Mouse (Mus musculus) heart, postnatal 14 days (tissue): ENCODE results near the gene Ubr7. TPM values are rescaled to one million over a fixed set of nuclear protein-coding genes. Genes with fewer than 3 reads are reported as not detected.

Source experiments
- DNase-seq, 2 experiments: peaks; one replicate each; pipeline ENCODE4 v3.0.0; 2021 to 2022
- intact Hi-C: fragments of 180-260 bp; cut with DNase I; formaldehyde crosslinking; loops from one replicate; pipeline ENCODE4 v1.15.1; 2025
- long read RNA-seq, 2 experiments: library from polyadenylated mRNA; stranded (forward); transcript quantifications; one replicate each; pipeline ENCODE4 v2.0.0; 2021
- total RNA-seq, 2 experiments: library from RNA; stranded (reverse); gene quantifications; 2 replicates each; pipeline ENCODE4 v1.2.3; 2021

Gene Ubr7
- 10 to 100 TPM; 26.4 to 30.0 TPM for total RNA-seq
- long read RNA-seq, experiment 1, transcript Ubr7-201 (11 exons, 3,261 nt): major isoform, 31 of 87 reads
- long read RNA-seq, experiment 1, partial matches to known transcripts: 0 of 87 reads
- long read RNA-seq, experiment 1, other reads (novel, unspliced or antisense): 56 of 87 reads
- long read RNA-seq, experiment 2, transcript Ubr7-201 (11 exons, 3,261 nt): major isoform, 20 of 66 reads
- long read RNA-seq, experiment 2, partial matches to known transcripts: 46 of 66 reads
- long read RNA-seq, experiment 2, other reads (novel, unspliced or antisense): 0 of 66 reads

DNA sequence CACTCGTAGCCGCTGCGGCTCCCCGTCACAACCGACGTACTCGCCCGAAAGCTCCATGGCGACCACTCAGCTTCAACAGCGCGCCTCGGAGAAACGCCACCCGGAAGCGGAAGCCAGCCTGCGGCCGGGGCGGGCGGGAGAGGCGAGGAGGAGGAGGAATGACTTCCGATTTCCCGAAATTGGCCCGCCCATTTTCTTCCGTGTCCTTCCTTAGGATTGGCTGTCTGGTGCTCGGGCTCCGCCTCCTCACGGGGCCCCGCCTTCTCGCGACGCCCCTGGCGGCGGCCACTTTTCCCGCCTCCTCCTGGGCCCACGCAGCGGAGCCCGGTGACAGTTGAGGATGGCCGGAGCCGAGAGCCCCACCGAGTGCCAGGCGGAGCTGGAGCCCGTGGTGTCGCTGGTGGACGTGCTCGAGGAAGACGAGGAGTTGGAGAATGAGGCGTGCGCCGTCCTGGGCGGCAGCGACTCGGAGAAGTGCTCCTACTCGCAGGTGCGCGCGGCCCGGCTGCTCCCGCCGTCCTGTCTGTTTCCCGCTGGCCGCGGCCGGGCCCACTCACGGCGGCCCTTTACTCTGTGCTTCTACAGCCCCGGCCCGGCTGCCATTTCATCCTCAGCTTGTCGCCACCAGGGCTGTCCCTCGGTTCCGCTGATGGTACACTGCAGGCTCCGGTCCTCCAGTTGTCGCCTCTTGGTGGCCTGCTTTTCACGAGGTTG, at the start of gene Ubr7, which contains the start of the genes Gm28051 and Gon7:
Gene Ubr7 (plus strand): TSS at position 279 of the 714 bp plus-strand sequence.
Gene Gm28051 (minus strand): TSS at position 77 of the 714 bp plus-strand sequence.
Gene Gon7 (minus strand): TSS at position 115 of the 714 bp plus-strand sequence.
- intact Hi-C loops: loop anchor here (5.0 kb wide), 1 partner anchor 119 kb away; the partner anchor contains the start of gene Btbd7
- peak; percentile 95 to 97 for DNase-seq

DNA sequence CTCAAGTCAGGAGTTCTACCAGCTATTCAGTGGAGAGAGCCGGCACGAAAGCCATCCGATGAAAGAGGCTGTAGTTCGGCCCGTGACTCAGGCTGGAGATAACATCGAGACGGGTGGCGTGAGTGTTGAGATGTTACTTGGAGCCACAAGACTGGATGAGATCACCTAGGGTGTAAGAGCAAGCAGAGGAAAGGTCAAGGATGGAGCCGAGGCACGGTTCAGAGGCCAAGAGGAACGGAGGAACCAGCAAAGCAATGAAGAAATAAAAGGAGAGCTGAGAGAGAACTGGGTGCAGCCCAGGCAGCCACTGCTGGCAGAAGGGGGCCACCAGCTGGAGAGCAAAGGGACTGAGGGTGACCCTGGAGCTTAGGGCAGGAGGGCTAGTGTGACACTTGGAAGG, 49.5 kb upstream of the Ubr7 start:
- intact Hi-C loops: loop anchor here (2.0 kb wide), 1 partner anchor 185 kb away; no protein-coding TSS in a partner anchor
- peak; percentile 31 to 63 for DNase-seq

DNA sequence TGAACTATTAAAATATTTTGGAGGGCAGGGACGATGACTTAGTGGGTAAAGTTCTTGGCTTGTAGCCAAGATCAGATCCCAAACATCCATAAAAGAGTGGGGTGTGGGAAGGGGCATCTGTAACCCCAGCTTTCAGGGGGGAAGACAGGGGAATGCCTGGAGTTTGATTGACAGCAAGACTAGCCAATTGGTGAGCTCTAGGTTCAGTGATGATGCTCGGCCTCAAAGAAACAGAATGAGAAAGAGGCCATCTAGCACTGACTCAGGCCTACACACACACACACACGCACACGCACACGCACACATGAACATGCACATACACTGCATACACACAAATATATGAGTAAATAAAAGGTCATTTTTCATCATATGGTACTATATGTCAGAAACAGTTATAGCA, 47.9 kb upstream of the Ubr7 start:
- DNase-seq: no peak
- intact Hi-C loops: loop anchor here (2.0 kb wide), 1 partner anchor 187 kb away; no protein-coding TSS in a partner anchor

DNA sequence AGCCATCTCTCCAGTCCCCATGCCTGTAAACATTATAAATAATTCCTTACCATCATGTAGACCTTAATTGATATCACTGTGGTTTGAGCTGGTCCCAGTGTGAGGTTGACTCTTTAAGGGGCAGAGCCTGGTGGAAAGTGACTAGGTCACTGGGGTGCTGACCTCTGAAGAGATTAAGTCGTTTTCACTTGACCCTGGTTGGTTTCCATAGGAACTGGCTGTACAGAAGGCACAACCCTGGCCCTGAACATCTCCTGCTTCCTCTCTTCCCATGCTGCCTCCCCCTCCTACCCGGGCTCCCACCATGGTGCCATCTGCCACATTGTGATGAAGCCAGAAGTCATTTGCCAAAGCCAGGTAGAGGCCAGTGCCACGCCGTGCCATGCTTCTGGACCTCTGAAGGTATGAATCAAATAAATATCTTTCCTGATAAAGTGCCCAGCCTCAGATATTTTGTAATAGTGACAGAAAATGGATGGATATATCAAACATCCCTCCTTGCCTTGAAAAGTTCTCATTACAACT, 46.9 kb upstream of the Ubr7 start:
- no peak for DNase-seq
- intact Hi-C loops: no loop called here

DNA sequence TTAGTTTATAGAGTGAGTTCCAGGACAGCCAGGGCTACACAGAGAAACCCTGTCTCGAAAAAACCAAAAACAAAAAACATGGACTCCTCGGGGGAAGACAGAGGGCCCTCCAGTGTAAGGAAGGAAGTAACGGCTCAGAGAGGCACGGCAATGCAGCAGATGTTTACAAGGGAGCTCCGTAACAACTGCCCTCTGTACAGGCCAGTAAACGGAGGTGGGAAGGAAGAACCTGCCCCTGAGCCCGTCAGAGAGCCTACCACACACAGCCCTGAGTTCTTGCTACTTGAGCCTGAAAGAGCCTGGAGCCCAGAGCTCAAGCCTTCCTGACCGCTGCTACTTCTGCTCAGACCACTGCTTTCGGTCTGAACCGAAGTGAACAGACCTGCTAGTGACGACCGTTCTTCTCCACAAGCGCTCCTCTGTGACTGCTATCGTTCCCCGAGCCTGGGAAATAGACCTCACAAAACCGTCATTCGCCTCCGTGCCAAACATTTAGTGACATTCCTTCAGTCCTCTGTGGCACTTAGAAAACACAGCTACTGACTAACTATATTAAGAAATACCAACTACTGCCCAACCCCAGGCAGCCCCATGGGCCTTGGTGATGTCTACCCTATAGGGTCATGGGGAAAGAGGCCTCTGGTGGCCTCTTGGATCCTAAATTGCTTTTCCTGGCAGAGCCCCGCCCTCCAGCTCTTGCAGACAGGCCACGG, 44.5 kb upstream of the Ubr7 start:
- no peak for DNase-seq
- intact Hi-C loops: no loop called here

DNA sequence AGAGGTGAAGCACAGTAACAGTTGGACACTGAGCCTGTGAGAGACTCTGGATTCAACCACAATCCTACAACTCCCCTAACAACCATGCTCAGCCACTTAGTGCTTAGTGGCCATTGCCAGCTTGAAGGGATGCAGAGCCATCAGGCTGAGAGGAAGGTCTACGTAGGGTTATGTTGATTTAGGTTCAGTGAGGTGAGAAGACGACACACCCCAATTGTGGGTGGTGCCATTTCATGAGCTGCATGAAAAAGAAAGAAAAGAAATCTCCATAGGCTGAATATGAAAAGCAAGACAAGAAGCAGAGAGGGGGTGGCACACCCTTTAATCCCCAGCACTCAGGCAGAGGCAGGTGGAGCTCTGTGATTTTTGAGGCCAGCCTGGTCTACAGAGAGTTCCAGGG, 43.7 kb upstream of the Ubr7 start:
- intact Hi-C loops: no loop called here
- no peak for DNase-seq

DNA sequence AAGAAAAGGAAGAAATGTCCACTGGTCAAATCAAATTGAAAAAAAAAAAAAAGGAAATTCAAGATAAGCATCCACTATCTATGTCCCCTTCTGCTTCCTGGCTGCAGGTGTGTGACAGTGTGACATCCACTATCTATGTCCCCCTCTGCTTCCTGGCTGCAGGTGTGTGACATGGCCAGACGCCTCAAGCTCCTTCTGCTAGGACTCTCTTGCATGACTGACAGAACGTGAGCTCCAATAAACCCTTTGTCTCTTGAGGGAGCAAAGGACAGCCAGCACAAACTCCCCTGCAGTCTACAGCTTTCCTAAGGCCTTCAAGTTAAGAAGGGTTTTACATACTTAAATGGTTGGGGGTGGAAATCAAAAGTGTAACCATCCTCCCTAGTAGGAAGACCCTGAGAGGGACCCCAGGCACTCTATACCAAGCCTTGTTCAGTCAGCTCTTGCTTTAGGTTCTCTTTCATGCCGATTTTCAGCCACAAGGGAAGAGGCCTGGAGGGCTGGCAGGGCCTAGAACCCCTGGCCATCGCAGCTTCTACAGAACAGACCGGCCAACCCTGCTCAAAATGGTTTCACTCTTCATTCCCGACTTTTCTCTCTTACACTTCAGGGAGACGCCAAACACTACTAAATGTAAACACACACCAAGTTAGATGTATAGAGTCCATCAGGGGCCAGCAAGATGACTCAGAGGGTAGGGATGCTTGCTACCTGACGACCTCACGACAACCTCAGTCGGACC, 42.9 kb upstream of the Ubr7 start:
- intact Hi-C loops: no loop called here
- DNase-seq: no peak

DNA sequence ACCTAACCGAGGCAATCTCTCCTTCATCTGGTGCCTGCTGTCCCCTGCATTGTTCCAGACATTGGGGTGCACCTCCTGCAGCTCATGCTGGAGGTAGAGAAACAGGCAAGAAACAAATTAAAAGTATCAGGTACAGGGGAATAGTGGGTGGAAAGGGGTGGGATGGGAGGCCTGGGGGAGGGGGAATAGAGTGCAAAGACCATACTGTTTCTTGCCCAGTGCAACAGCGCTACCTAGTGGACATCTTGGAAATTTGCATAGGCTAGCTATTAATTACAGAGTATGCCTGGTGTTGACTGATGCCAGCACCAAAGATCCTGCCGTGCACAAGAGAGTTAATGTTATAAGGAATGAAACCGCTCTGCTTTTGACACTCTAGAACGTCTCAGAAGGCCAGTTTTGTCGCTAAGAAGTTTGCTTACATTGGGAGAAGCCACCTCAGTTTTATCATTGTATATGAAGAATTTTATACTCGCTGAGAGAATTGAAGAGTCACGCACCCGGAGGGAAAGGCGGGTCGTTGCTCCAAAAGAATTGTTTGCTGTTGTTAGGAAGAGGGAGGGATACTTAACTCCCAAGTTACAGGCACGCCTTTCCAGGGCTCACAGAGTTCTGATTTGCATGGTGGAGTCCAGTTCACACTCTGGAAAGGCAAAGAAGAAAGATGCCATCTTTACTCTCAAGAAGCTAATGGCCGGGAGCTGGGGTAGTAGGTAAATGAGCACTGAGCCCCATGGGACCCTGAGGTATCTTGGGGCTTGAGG, 38.0 kb upstream of the Ubr7 start:
- peak; percentile 27 to 56 for DNase-seq
- intact Hi-C loops: no loop called here

DNA sequence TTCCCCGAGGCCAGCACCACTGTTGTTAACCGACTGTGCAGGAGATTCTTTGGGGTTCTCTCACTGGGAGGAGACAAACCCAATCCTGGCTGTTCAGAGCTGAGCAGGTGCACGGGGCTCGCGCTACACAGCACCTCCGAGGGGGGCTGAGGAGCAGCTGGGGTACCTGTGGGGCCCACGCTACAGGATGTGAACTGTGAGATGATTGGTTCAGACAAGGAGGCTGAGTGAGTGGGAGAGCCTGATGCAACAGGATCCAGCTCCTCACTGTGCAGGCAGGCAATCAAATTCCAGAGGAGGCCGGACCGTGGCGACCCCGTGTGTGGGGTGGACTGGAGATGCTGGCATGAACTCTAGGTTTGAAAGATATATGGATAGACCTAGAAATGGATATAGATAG, 35.3 kb upstream of the Ubr7 start:
- intact Hi-C loops: no loop called here
- DNase-seq: no peak

DNA sequence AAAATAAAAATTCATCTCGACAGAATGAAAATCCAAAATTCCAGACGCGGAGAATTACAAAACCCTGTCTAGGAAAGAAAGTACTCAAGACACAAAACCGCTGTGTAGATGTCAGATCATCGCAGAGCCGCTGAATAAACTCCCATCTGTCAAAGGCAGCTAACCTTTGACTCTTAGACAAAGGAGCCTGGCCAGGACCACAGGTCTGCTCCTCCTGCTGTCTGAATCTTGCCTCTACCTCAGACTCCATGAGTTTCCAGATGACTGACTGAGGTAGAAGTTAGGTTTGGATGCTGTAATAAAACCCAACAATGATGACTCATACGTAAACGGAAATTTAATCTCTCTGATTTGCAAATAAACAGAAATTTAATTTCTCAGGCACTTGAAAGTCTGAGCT, 34.8 kb upstream of the Ubr7 start:
- no peak for DNase-seq
- intact Hi-C loops: no loop called here

DNA sequence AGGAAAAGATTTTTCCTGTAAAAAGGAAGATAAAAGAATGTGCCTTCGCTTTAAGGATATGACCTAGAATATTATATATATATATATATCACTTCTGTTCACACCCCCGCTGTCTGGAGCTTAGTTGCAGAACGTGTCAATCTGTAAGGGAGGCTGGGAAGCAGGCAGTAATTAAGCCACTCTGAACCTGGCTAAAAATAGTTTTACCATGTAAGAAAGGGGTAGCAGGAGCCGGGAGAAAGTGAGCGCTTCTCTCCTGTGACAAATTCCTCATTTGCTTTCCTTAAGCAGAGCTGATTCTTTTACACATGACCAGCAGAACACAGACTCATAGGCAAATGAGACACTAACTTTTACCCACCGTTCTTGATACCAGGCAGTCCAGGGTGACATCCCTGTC, 33.9 kb upstream of the Ubr7 start:
- intact Hi-C loops: no loop called here
- DNase-seq: no peak

DNA sequence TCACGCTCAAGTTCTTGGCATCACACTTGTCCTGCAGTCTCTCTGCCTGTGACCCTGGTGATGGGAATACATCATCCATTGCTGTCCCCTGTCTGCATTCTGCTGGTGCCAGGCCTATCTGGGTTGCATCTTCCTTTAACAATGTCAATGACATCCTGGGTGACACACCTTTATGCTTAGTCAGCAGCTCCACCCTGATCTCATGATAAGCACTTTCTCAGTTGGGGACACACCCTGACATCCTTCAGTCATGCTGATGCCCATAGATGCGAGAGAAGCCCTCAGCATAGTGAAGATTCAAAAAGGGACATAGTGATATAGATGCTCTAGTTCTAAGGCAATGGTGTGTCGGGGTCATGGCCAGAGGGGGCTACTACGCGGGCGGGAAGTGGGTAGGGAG, 32.6 kb upstream of the Ubr7 start:
- intact Hi-C loops: no loop called here
- DNase-seq: no peak

DNA sequence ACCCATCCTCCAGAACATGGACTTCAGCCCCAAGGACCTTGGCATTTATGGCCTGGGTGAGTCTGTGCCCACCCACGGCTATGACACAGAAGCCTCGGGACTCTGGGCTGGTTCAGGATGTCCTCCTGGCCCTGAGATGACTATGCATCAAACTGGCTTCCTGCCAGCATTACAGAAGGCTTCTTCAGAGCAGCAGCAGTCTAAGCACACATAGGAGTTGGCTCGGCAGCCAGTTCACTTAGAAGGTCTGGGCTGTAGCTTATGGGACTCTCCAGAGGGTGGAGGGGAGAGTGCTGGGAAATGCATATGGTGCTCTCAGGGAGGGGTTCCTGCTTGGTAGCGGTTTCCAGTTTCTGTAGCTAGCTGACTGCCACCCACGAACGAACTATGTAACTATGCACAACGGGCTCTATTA, 32.0 kb upstream of the Ubr7 start:
- no peak for DNase-seq
- intact Hi-C loops: no loop called here

DNA sequence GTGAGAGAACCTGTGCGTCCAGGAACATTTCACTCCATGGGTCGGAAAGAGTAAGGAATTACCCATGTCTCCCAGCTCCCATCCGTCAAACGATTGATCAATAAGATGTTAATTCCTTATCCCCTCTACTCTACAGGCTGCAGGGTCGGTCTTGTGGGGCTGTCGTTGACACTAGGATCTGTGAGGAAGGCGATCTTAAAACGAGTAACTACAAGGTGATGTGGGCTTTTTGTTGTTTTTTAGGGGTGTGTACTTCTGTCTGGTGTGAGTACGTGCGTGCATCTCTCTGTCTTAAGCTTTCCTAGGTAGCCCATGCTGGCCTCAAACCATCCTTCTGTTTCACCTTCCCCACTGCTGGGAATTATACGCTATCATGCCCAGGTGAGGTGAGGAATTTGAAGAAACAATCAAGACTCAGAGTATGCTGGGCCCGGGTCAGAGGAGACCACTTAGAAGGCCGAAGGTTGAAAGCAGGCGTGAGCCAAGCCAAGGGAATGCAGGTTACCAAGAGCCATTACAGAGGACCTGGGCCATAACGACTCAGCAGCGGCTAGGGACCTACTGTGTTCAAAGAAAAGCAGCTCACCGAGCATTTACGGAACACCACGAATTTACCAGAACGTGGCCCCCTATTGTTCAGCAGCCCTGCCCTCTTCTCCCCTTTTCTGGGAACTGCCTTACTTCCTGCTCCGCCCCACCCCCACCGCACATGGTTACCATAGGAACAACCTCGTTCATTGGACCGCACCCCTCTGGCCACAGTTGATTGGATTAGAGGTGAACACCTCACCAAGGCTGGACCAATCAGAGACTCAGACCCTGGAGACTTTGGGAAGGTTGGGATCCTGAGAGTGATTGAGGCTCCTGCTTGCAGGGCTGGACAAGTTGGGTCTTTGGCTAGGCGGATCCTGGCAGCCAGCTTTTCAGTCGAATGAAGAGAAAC, 27.6 kb upstream of the Ubr7 start:
- intact Hi-C loops: loop anchor here (5.0 kb wide), 1 partner anchor 208 kb away; no protein-coding TSS in a partner anchor
- peak; percentile 40 to 46 for DNase-seq

DNA sequence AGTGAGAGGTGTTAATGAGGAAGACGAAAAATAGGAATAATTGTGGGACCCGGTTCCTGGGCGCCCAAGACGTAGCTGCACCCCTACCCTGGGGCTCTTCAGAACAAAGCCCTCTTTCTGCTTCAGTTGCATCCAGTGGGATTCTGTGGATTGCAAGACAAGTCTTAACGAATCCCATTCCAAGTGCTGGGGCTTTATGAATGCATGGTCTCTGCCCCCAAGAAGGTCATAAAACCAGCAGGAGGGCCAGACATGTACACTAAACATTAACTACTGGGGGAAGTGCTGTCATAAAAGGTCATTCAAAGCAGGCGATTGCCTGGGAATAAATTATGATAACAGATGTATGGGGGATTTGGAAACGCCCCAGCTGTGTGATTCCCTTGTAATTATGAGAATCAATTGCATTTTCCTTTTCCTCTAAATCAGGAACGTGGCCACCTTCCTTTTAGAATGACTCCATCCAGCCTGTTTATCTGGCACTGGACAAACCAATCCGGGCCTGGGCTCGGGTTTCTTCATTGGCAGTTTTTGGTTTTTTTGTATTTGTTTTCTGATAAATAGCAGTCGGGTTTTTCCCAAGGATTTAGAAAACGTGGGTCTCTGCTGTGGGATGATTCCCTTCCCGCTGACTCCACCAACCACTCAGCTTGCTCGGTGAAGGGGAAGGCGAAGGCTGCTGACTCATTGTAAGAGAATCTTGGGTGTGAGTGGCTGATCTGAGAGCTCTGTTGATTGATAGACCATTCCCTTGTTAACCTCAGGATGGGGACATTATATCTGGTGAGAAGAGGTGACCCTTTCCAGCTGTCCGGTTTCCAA, 26.8 kb upstream of the Ubr7 start:
- intact Hi-C loops: loop anchor here (5.0 kb wide), 1 partner anchor 209 kb away; no protein-coding TSS in a partner anchor
- DNase-seq: no peak

DNA sequence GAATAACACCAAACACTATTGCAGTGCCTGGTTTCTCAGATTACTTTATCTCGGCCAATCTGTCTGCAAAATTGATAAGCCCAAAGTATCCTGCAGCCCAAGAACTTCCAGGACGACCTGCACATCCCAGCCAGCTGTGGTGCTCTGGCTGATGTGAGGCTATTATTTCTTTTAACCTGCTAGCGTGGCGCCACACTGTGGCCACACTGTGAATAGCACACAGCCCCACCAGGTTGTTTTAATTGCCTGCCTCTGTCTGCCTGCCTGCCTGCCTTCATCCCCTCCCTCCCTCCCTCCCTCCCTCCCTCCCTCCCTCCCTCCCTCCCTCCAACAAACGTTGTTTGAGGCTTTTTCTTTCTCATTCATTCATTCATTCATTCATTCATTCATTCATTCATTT, 24.4 kb upstream of the Ubr7 start:
- intact Hi-C loops: loop anchor here (5.0 kb wide), 1 partner anchor 211 kb away; no protein-coding TSS in a partner anchor
- peak; percentile 66 to 75 for DNase-seq

DNA sequence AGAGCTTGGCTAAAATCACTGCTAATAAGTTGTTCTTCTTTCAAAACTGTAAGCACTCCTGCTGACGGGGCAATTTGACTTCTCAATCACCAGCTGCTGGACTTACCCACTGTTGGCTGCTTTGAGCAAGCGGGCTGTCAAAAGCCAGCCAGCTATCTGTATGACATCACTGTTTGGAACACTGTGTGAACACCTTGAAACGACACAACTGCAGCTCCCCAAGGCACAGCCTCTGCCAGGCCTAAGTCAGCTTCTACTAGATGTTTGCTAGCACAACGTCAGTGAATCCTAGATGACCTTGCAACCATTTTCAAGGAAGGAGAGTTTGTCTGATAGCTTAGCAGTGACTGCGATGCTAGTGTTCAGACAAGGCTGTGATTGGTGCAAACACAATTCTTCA, 18.7 kb upstream of the Ubr7 start:
- intact Hi-C loops: no loop called here
- DNase-seq: no peak
